Mouse (Mus musculus) midbrain, embryonic 11.5 days (tissue): ENCODE data around the gene Krtap9-5. TPM values are rescaled to one million over a fixed set of nuclear protein-coding genes. Genes with fewer than 3 reads are reported as not detected.
A peak's percentile ranks its signal among the peaks of the same experiment; 100 is the strongest.

Experiments used
- ATAC-seq: fragments of 200-750 bp; cut with Nextera tagmentation; 2 replicates; pipeline ENCODE4 v1.8.0; 2017; ENCODE audit warnings: moderate TSS enrichment, moderate library complexity; ENCODE audit not compliant: low FRiP score
- DNase-seq: peaks from one replicate; pipeline ENCODE4 v3.0.0; 2015; ENCODE audit warnings: low spot score; ENCODE audit errors: missing footprints
- H3K27ac ChIP-seq: fragments of 300-500 bp; sonication (generic); 2 replicates; pipeline ENCODE4 v1.5.1; 2014; ENCODE audit warnings: low read depth, low read length
- H3K27me3 ChIP-seq: fragments of 300-500 bp; sonication (generic); 2 replicates; pipeline ENCODE4 v1.6.1; 2014; ENCODE audit warnings: mild to moderate bottlenecking, low read length, moderate library complexity, mixed read lengths; ENCODE audit not compliant: control insufficient read depth, insufficient read depth
- H3K36me3 ChIP-seq: fragments of 300-500 bp; sonication (generic); 2 replicates; pipeline ENCODE4 v1.6.1; 2014; ENCODE audit warnings: mild to moderate bottlenecking, low read length, moderate library complexity, mixed read lengths; ENCODE audit not compliant: control insufficient read depth, insufficient read depth
- H3K4me1 ChIP-seq: fragments of 300-500 bp; sonication (generic); 2 replicates; pipeline ENCODE4 v1.6.1; 2014; ENCODE audit warnings: low read length; ENCODE audit not compliant: control insufficient read depth, insufficient read depth
- H3K4me2 ChIP-seq: fragments of 300-500 bp; sonication (generic); 2 replicates; pipeline ENCODE4 v1.6.1; 2014; ENCODE audit warnings: mild to moderate bottlenecking, moderate library complexity
- H3K4me3 ChIP-seq: fragments of 300-500 bp; sonication (generic); 2 replicates; pipeline ENCODE4 v1.5.1; 2014; ENCODE audit warnings: low read depth, low read length
- H3K9ac ChIP-seq: fragments of 300-500 bp; sonication (generic); 2 replicates; pipeline ENCODE4 v1.6.1; 2014; ENCODE audit warnings: low read length
- H3K9me3 ChIP-seq: fragments of 300-500 bp; sonication (generic); 2 replicates; pipeline ENCODE4 v1.6.1; 2016; ENCODE audit warnings: low read length; ENCODE audit not compliant: control insufficient read depth
- WGBS: fragments of 180-500 bp; shearing (Covaris S2); extraction: QIAGEN DNeasy Blood & Tissue Kit; methylation state at CpG from one replicate; pipeline ENCODE4 v1.1.7; 2014; 5-methylcytosine and 5-hydroxymethylcytosine counted together
- polyA plus RNA-seq: library from polyadenylated mRNA; unstranded; fragments of >200 nt; fragmentation: Nextera tagmentation; extraction: Ambion mirVana; gene quantifications from 2 replicates; pipeline ENCODE4 v1.2.1, GENCODE M21; 2014

Gene Krtap9-5
- polyA plus RNA-seq, 1 experiment from 2014 or later, result not detected

GRCm38 (mm10) chr11:99983442-99983841 is 35.2 kb downstream of the Krtap9-5 start:
- Histone ChIP-seq H3K4me2 (no peak overlapping the region), H3K4me1 (no peaks in the 10 kb centered on the region), H3K9ac (no peak overlapping the region), H3K27me3 (no peaks in the 10 kb centered on the region), H3K4me3 (no peak overlapping the region), H3K9me3 (no peaks in the 10 kb centered on the region), H3K36me3 (no peaks in the 10 kb centered on the region), H3K27ac (no peak overlapping the region)
- ATAC-seq (no peak), DNase-seq (no peak)
- WGBS, result 82% methylated on average over 1 of the region's 1 CpGs

- Histone ChIP-seq H3K27ac (no peak overlapping the region), H3K36me3 (no peaks in the 10 kb centered on the region), H3K4me2 (no peak overlapping the region), H3K9ac (no peak overlapping the region), H3K4me1 (no peaks in the 10 kb centered on the region), H3K27me3 (no peaks in the 10 kb centered on the region), H3K4me3 (no peak overlapping the region), H3K9me3 (no peaks in the 10 kb centered on the region)
- ATAC-seq, result no peak
- WGBS, result 87% methylated on average over 20 of the region's 20 CpGs
- DNase-seq, result no peak
These were observed 37.2 kb downstream of the Krtap9-5 start for GRCm38 (mm10) chr11:99985291-99986092.

GRCm38 (mm10) chr11:99986180-99986647 is 37.9 kb downstream of the Krtap9-5 start, which contains the start of gene Krtap16-1:
TSS of gene Krtap16-1 (minus strand) at chr11:99986597.
- Histone ChIP-seq H3K4me3 (no peak within 1 kb of the TSS), H3K9me3 (no peaks in the 10 kb centered on the region), H3K4me2 (no peak within 1 kb of the TSS), H3K27ac (no peak within 1 kb of the TSS), H3K36me3 (no peaks in the 10 kb centered on the region), H3K9ac (no peak within 1 kb of the TSS), H3K4me1 (no peaks in the 10 kb centered on the region), H3K27me3 (no peaks in the 10 kb centered on the region)
- no peak for ATAC-seq
- WGBS, result 91% methylated on average over 8 of the region's 8 CpGs
- DNase-seq, result no peak

- DNase-seq, result no peak
- Histone ChIP-seq H3K27me3 (no peaks in the 10 kb centered on the region), H3K36me3 (no peaks in the 10 kb centered on the region), H3K9ac (no peak overlapping the region), H3K4me3 (no peak overlapping the region), H3K4me2 (no peak overlapping the region), H3K4me1 (no peaks in the 10 kb centered on the region), H3K9me3 (no peaks in the 10 kb centered on the region), H3K27ac (no peak overlapping the region)
- ATAC-seq, result no peak
- WGBS, result 90% methylated on average over 3 of the region's 3 CpGs
These were observed 40.3 kb downstream of the Krtap9-5 start for GRCm38 (mm10) chr11:99988530-99988929.

- H3K9me3 ChIP-seq, result no peaks in the 10 kb centered on the region
- no peak overlapping the region for H3K4me2 ChIP-seq
- H3K36me3 ChIP-seq, result no peaks in the 10 kb centered on the region
- H3K4me3 ChIP-seq, result no peak overlapping the region
- no peak overlapping the region for H3K27ac ChIP-seq
- H3K4me1 ChIP-seq, result no peaks in the 10 kb centered on the region
- H3K9ac ChIP-seq, result no peak overlapping the region
- WGBS, result 85% methylated on average over 6 of the region's 6 CpGs
- ATAC-seq (no peak), DNase-seq (no peak)
- H3K27me3 ChIP-seq, result no peaks in the 10 kb centered on the region
These were observed 41.7 kb downstream of the Krtap9-5 start for GRCm38 (mm10) chr11:99989881-99990405.

- H3K36me3 ChIP-seq, result no peaks in the 10 kb centered on the region
- ATAC-seq (no peak), DNase-seq (no peak)
- no peaks in the 10 kb centered on the region for H3K4me1 ChIP-seq
- no peaks in the 10 kb centered on the region for H3K9me3 ChIP-seq
- H3K4me2 ChIP-seq, result no peak overlapping the region
- no peaks in the 10 kb centered on the region for H3K27me3 ChIP-seq
- no peak overlapping the region for H3K27ac ChIP-seq
- H3K9ac ChIP-seq, result no peak overlapping the region
- H3K4me3 ChIP-seq, result no peak overlapping the region
- WGBS, result 70% methylated on average over 3 of the region's 3 CpGs
These were observed 42.3 kb downstream of the Krtap9-5 start for GRCm38 (mm10) chr11:99990571-99990970.

GRCm38 (mm10) chr11:99993620-99994383 is 45.5 kb downstream of the Krtap9-5 start, which contains the start of gene Krtap17-1:
TSS of gene Krtap17-1 (minus strand) at chr11:99993994.
- Histone ChIP-seq H3K27ac (no peak within 1 kb of the TSS), H3K9me3 (no peaks in the 10 kb centered on the region), H3K36me3 (no peaks in the 10 kb centered on the region), H3K4me3 (no peak within 1 kb of the TSS), H3K4me1 (no peaks in the 10 kb centered on the region), H3K4me2 (peak within 1 kb of the TSS; percentile 32), H3K27me3 (no peaks in the 10 kb centered on the region), H3K9ac (no peak within 1 kb of the TSS)
- WGBS, result 36% methylated on average over 26 of the region's 26 CpGs
- ATAC-seq (no peak), DNase-seq (peak; percentile 82)

- no peaks in the 10 kb centered on the region for H3K36me3 ChIP-seq
These were observed 46.0 kb downstream of the Krtap9-5 start for GRCm38 (mm10) chr11:99994384-99994661.

GRCm38 (mm10) chr11:99999091-99999490 is 50.8 kb downstream of the Krtap9-5 start:
- H3K27ac ChIP-seq, result no peak overlapping the region
- no peaks in the 10 kb centered on the region for H3K9me3 ChIP-seq
- no peaks in the 10 kb centered on the region for H3K36me3 ChIP-seq
- no peak overlapping the region for H3K4me2 ChIP-seq
- no peak for DNase-seq
- ATAC-seq, result no peak
- no peak overlapping the region for H3K4me3 ChIP-seq
- H3K9ac ChIP-seq, result no peak overlapping the region
- WGBS, result 94% methylated on average over 7 of the region's 7 CpGs
- no peaks in the 10 kb centered on the region for H3K27me3 ChIP-seq
- no peaks in the 10 kb centered on the region for H3K4me1 ChIP-seq

More at GRCm38 (mm10) chr11:99994384-99994661, 46.0 kb downstream of the Krtap9-5 start:
- Histone ChIP-seq H3K27ac (no peak overlapping the region), H3K9me3 (no peaks in the 10 kb centered on the region), H3K4me3 (no peak overlapping the region), H3K4me2 (no peak overlapping the region), H3K27me3 (no peaks in the 10 kb centered on the region), H3K4me1 (no peaks in the 10 kb centered on the region), H3K9ac (no peak overlapping the region)
- WGBS, result 74% methylated on average over 4 of the region's 4 CpGs
- DNase-seq (no peak), ATAC-seq (no peak)
